Mouse (Mus musculus): ENCODE results near the gene Agpat1. TPM values are rescaled to one million over a fixed set of nuclear protein-coding genes. Genes with fewer than 3 reads are reported as not detected.

Gene Agpat1
- total RNA-seq, 2 experiments from 2014 or later, result 156 to 166 TPM

DNA sequence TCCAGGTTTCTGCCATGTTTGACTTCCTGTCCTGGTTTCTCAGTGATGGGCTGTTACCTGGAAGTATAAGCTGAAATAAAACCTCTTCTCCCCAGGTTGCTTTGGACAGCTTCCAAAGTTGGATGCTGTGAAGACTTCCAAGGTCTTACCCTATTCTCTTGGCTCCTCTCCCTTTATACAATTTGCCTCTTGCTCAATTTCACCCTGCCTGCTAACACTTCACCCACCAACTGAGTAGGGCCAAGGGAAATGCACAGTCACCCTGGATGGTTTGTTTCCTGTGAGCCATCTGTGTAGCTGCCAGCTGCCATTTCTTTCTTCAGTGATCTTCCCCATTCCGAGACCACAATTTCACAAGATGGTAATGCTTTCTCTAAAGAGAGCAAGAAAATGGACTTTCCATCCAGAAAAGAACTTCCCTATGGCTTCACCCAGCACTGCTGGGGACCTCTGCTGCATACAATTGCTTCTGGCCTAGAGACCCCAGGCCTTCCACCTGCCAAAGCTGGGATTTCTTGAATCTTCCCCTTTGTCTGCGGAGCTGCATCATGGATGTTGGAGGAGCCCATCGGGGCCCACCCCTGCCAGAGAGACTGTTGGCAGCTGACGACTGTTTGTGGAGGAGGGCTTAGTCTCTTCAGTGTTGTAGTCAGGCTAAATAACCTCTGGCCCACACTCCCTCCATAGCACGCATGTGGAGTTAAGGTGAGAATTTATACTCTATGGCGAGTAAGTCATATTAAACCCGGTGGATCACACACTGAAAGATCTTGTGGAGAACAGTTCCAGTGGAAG is 35.6 kb downstream of the Agpat1 start:
- intact Hi-C loops (cut with DNase I), result no loop called here
- Histone ChIP-seq H3K4me3 (no peak overlapping the region), H3K27ac (peak overlapping the region; percentile 38; the same call in 1 of the 2 replicates)
- no peak for TF ChIP-seq CTCF (IDR thresholded peaks at IDR 0.05)
- no peak for DNase-seq (ENCODE audit: extremely low spot score in 1 of 2, low spot score in 2 of 2)

DNA sequence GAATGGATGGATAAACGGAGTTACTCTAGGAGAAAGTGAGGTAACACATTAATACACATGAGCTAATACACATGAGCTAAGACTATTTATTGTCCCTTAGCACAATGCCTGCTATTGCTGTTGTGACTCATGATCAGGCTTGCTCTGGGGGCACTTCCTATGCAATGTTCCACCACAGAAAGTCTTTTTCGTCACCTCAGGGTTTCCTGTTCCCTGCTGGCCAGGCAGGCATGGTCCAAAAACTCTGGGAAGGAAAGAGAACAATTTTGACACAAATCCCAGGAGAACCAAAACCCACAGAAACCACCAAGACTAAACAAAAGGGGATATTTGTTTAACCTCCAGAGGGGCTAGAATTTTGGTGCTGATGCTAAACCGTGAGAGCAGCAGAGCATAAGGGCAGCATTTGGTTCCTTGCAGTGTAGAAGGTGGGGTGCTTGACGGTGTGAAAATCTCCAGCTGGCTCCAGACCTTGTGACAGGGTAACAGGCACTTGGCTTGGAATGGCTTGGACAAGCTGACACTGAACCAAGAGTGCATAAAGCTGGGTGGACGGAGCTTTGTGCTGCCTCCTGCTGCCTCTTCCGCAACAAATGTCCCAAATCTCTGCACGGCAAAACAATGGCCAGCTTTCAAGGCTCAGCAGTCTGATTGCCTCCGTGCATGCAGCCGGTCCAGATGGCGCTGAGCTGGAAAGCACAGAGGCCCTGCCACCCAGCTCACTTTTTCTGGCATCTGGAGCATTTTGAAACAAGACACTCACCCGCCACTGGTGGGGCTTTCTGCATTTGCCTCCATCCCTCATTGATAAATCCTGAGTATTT is 36.9 kb downstream of the Agpat1 start:
- Histone ChIP-seq H3K27ac (peak overlapping the region; percentile 69), H3K4me3 (no peak overlapping the region)
- no peak for DNase-seq (ENCODE audit: extremely low spot score in 1 of 2, low spot score in 2 of 2)
- intact Hi-C loops (cut with DNase I), result no loop called here
- peak; percentile 3; the same call in 1 of the 2 replicates for TF ChIP-seq CTCF (IDR thresholded peaks at IDR 0.05)

- intact Hi-C loops (cut with DNase I), result no loop called here
- H3K4me3 ChIP-seq, result no peak overlapping the region
- DNase-seq (ENCODE audit: extremely low spot score in 1 of 2, low spot score in 2 of 2), result no peak
- 0 out of 2 replicates have a peak overlapping the region, but pooled peaks have one; percentile 69 for H3K27ac ChIP-seq
- TF ChIP-seq CTCF (IDR thresholded peaks at IDR 0.05), result no peak
These were observed 37.9 kb downstream of the Agpat1 start for GRCm38 (mm10) chr17:34641945-34642344.

DNA sequence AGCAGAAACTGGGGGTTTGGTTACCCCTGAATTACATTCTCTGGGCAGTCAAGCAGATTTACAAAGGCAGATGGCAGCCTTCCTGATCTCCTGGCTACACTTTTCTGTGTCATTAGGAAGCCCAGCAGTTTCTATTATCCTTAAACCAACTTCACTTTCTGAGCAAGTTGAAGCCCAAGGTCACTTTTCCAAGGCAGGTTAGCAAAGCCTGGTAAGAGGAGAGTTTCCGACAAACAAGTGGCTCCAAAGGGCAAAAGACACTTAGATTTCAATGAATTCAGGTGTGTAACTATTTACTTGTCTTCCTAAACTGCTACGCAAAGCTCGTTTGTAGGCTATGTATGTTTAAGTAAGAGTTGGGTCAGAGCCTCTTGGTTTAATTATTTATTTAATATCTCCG is 39.3 kb downstream of the Agpat1 start:
- no peak for DNase-seq (ENCODE audit: extremely low spot score in 1 of 2, low spot score in 2 of 2)
- TF ChIP-seq CTCF (IDR thresholded peaks at IDR 0.05), result no peak
- no peak overlapping the region for H3K4me3 ChIP-seq
- H3K27ac ChIP-seq, result no peak overlapping the region
- intact Hi-C loops (cut with DNase I), result no loop called here

- H3K4me3 ChIP-seq, result no peak overlapping the region
- no peak for DNase-seq (ENCODE audit: extremely low spot score in 1 of 2, low spot score in 2 of 2)
- TF ChIP-seq CTCF (IDR thresholded peaks at IDR 0.05), result no peak
- peak overlapping the region; percentile 60 for H3K27ac ChIP-seq
- intact Hi-C loops (cut with DNase I), result loop anchor here (1.0 kb wide), 1 partner anchor 17 kb away; no protein-coding TSS in a partner anchor
These were observed 39.9 kb downstream of the Agpat1 start for GRCm38 (mm10) chr17:34643944-34644343.

DNA sequence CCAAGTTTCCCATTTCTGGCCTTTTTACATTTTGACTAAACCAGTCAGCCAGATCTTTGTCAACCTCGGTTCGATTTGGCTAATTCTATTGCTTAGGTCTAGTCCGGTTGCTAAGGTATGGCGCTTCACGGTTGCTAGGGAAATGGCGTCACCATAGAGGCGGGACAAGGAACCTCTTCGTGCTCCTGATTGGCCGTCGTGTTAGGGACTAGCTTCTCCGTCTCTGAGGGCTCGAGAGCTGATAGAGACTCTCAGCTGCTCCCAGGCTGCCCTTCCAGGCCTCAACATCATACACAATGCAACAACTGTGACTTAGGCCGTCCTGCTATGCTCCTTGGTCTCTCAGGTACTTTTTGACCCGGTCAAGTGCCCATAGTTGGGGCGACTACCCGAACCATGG is 40.5 kb downstream of the Agpat1 start, which contains the start of gene Fkbpl:
Fkbpl (plus strand) TSS at position 157 of the 400 bp plus-strand sequence.
- peak; percentile 94 for DNase-seq (ENCODE audit: extremely low spot score in 1 of 2, low spot score in 2 of 2)
- intact Hi-C loops (cut with DNase I), result loop anchor here (1.0 kb wide), 1 partner anchor 17 kb away; no protein-coding TSS in a partner anchor
- Histone ChIP-seq H3K4me3 (peak within 1 kb of the TSS; percentile 64), H3K27ac (peak within 1 kb of the TSS; percentile 81)
- no peak for TF ChIP-seq CTCF (IDR thresholded peaks at IDR 0.05)

- DNase-seq (ENCODE audit: extremely low spot score in 1 of 2, low spot score in 2 of 2), result no peak
- peak overlapping the region; percentile 64 for H3K4me3 ChIP-seq
- TF ChIP-seq CTCF (IDR thresholded peaks at IDR 0.05), result no peak
- H3K27ac ChIP-seq, result peak overlapping the region; percentile 81
- intact Hi-C loops (cut with DNase I), result no loop called here
These were observed 41.3 kb downstream of the Agpat1 start for GRCm38 (mm10) chr17:34645256-34645829.

GRCm38 (mm10) chr17:34645831-34646511 is 41.9 kb downstream of the Agpat1 start:
- no peak for DNase-seq (ENCODE audit: extremely low spot score in 1 of 2, low spot score in 2 of 2)
- no peak overlapping the region for H3K27ac ChIP-seq
- intact Hi-C loops (cut with DNase I), result no loop called here
- no peak for TF ChIP-seq CTCF (IDR thresholded peaks at IDR 0.05)
- H3K4me3 ChIP-seq, result no peak overlapping the region

- intact Hi-C loops (cut with DNase I), result no loop called here
- peak; percentile 90 to 96 for DNase-seq (ENCODE audit: extremely low spot score in 1 of 2, low spot score in 2 of 2)
- no peak for TF ChIP-seq CTCF (IDR thresholded peaks at IDR 0.05)
These were observed 43.1 kb downstream of the Agpat1 start, which contains the start of gene Atf6b for GRCm38 (mm10) chr17:34646906-34647787. Gene Atf6b (plus strand): TSS chr17:34647146.

DNA sequence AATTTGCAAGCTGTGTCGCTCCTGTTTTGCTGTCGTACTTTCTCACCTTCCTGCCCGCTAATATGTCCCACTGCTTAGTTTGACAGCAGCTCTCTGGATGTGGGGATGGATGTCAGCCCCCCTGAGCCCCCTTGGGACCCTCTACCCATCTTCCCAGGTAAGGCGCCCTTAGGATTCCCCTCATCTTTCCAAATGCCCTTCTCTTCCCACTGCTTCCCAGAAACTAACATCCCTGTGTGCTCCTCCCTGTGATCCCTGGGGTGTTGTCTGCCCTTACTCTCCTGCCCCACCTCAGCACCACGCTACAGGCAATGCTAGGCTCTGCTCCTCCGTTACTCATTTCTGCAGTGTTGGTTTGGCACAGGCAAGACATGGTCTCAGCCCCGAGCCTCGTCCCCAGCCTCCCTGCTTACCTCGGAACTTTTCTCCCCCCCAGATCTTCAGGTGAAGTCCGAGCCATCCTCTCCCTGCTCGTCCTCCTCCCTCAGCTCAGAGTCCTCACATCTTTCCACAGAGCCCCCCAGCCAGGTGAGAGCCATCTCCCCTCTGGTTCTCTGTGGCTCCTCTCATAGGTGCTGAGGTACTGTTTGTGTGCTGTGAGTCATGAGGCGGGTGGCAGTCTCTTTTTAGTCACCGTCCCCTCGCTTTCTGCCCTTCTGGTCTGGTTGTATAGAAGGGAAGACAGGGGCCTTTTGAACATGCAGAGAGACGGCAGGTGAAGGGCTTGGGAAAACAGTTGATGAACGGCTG is 44.3 kb downstream of the Agpat1 start:
- Histone ChIP-seq H3K4me3 (peak overlapping the region; percentile 73), H3K27ac (no peak overlapping the region)
- DNase-seq (ENCODE audit: extremely low spot score in 1 of 2, low spot score in 2 of 2), result no peak
- no peak for TF ChIP-seq CTCF (IDR thresholded peaks at IDR 0.05)
- intact Hi-C loops (cut with DNase I), result no loop called here

More at GRCm38 (mm10) chr17:34646906-34647787, 43.1 kb downstream of the Agpat1 start, which contains the start of gene Atf6b:
- peak within 1 kb of the TSS; percentile 73 for H3K4me3 ChIP-seq
- peak within 1 kb of the TSS; percentile 92 for H3K27ac ChIP-seq

All from left cerebral cortex, adult 2 months (tissue).